Mouse (Mus musculus): Measurements from ENCODE around the gene Baz2b. TPM values are rescaled to one million over a fixed set of nuclear protein-coding genes. Genes with fewer than 3 reads are reported as not detected.

Gene Baz2b
- total and polyA plus RNA-seq, 3 experiments: 5.7 to 11.4 TPM; not detected in 1

GRCm38 (mm10) chr2:60084823-60085222, 124.8 kb downstream of the Baz2b start:
- DNase-seq (ENCODE audit: low read depth, low spot score): no peak
- no peak overlapping the region for H3K9ac ChIP-seq (ENCODE audit: control insufficient read depth, low read depth, low read length, poor library complexity, severe bottlenecking)
- H3K9me3 ChIP-seq (replicated peaks; ENCODE audit: insufficient read depth, low read length): no peaks in the 10 kb centered on the region
- H3K4me3 ChIP-seq (ENCODE audit: control insufficient read depth in 1 of 2, insufficient read depth in 1 of 2, low read depth in 2 of 2, low read length in 2 of 2): no peak overlapping the region
- no peak overlapping the region for H3K27ac ChIP-seq (ENCODE audit: control insufficient read depth, low read depth, low read length)
- H3K36me3 ChIP-seq (ENCODE audit: control insufficient read depth in 1 of 2, insufficient read depth in 2 of 2, low read length in 2 of 2): no peaks in the 10 kb centered on the region
- no peaks in the 10 kb centered on the region; a peak in 1 of 4 replicates for H3K27me3 ChIP-seq (ENCODE audit: control insufficient read depth in 1 of 2, insufficient read depth in 2 of 2, low read length in 2 of 2)
- TF ChIP-seq ZKSCAN1 (IDR thresholded peaks at IDR 0.05; ENCODE audit: low read depth, low read length): no peak
- no peak for TF ChIP-seq NELFE (IDR thresholded peaks at IDR 0.05; ENCODE audit: low read depth, low read length)
- no peak for TF ChIP-seq MXI1 (IDR thresholded peaks at IDR 0.05; ENCODE audit: low read depth, low read length)
- no peak for TF ChIP-seq SMC3 (IDR thresholded peaks at IDR 0.05; ENCODE audit: low read depth, low read length)
- TF ChIP-seq EP300 (IDR thresholded peaks at IDR 0.05; ENCODE audit: low read depth in 1 of 2, low read length in 2 of 2): no peak
- no peaks in the 10 kb centered on the region for H3K79me2 ChIP-seq (ENCODE audit: control insufficient read depth, insufficient read depth, low read length, poor library complexity)
- no peaks in the 10 kb centered on the region for H3K4me1 ChIP-seq (ENCODE audit: control insufficient read depth in 1 of 2, insufficient read depth in 2 of 2, low read length in 2 of 2)

DNA sequence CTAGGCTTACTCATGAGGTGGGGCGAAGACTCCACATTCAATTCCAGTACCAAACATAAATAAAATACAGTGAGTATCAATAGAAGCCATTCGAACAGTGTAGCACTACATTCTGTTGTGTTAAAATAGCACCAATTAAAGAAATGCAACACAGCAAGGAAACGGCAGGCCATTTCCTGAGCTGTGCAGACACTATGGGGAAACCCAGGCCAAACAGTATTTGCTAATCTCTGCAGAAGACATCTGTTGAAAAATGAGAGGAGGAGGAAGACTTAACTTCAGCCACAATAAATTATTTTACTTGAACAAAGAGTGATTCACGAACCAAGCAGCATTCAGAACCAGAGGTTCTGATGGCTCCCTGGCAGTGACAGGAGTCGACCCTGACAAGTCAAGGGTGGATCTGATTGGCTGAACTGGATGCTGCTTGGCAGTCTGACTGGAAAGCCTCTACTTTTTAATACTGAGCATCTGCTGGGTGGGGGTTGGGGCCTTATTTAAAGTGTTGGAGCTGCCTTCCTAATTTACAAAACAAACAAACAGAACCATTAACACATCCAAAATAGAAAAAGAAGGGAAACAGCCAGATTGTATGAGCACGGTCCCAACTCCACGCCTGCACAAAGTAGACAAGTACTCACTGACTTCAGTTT, 126.5 kb downstream of the Baz2b start:
- Histone ChIP-seq H3K36me3 (ENCODE audit: control insufficient read depth in 1 of 2, insufficient read depth in 2 of 2, low read length in 2 of 2) (no peaks in the 10 kb centered on the region), H3K9ac (ENCODE audit: control insufficient read depth, low read depth, low read length, poor library complexity, severe bottlenecking) (no peak overlapping the region), H3K9me3 (replicated peaks; ENCODE audit: insufficient read depth, low read length) (no peaks in the 10 kb centered on the region), H3K27ac (ENCODE audit: control insufficient read depth, low read depth, low read length) (no peak overlapping the region), H3K4me3 (ENCODE audit: control insufficient read depth in 1 of 2, insufficient read depth in 1 of 2, low read depth in 2 of 2, low read length in 2 of 2) (no peak overlapping the region), H3K27me3 (ENCODE audit: control insufficient read depth in 1 of 2, insufficient read depth in 2 of 2, low read length in 2 of 2) (no peaks in the 10 kb centered on the region; a peak in 1 of 4 replicates), H3K4me1 (ENCODE audit: control insufficient read depth in 1 of 2, insufficient read depth in 2 of 2, low read length in 2 of 2) (no peaks in the 10 kb centered on the region), H3K79me2 (ENCODE audit: control insufficient read depth, insufficient read depth, low read length, poor library complexity) (no peaks in the 10 kb centered on the region)
- no peak for DNase-seq (ENCODE audit: low read depth, low spot score)
- TF ChIP-seq ZC3H11A (IDR thresholded peaks at IDR 0.05; ENCODE audit: low read depth, low read length): no peak
- TF ChIP-seq SIN3A (IDR thresholded peaks at IDR 0.05; ENCODE audit: low read length): no peak
- TF ChIP-seq SMC3 (IDR thresholded peaks at IDR 0.05; ENCODE audit: low read depth, low read length): no peak
- TF ChIP-seq ZMIZ1 (IDR thresholded peaks at IDR 0.05; ENCODE audit: low read depth, low read length): no peak
- TF ChIP-seq USF2 (IDR thresholded peaks at IDR 0.05; ENCODE audit: borderline replicate concordance in 1 of 2, insufficient read depth in 1 of 2, low read depth in 1 of 2, low read length in 2 of 2): no peak
- TF ChIP-seq JUND (IDR thresholded peaks at IDR 0.05; ENCODE audit: low read depth, low read length): no peak
- TF ChIP-seq ELF1 (IDR thresholded peaks at IDR 0.05; ENCODE audit: low read depth, low read length): no peak
- no peak for TF ChIP-seq NELFE (IDR thresholded peaks at IDR 0.05; ENCODE audit: low read depth, low read length)
- TF ChIP-seq POLR2A (IDR thresholded peaks at IDR 0.05; ENCODE audit: control insufficient read depth in 1 of 2, insufficient read depth in 1 of 2, low read depth in 1 of 2, low read length in 2 of 2, poor library complexity in 1 of 2): no peak
- TF ChIP-seq MEF2A (IDR thresholded peaks at IDR 0.05; ENCODE audit: extremely low read depth, insufficient replicate concordance, low read depth, low read length, poor library complexity, severe bottlenecking): no peak
- no peak for TF ChIP-seq EP300 (IDR thresholded peaks at IDR 0.05; ENCODE audit: low read depth in 1 of 2, low read length in 2 of 2)
- no peak for TF ChIP-seq RAD21 (IDR thresholded peaks at IDR 0.05; ENCODE audit: low read depth, low read length)
- TF ChIP-seq ZNF384 (IDR thresholded peaks at IDR 0.05; ENCODE audit: low read depth, low read length): no peak
